Mouse (Mus musculus): ENCODE results near the gene Gpr22.

The Gpr22 gene

GRCm38 (mm10) chr12:31713600-31713999 lies at the start of gene Gpr22:
Gene Gpr22 (minus strand): TSS chr12:31713947.
- peak; percentile 78 to 81 for DNase-seq (ENCODE audit: low spot score in 2 of 2)

- peak; percentile 44 to 63 for DNase-seq (ENCODE audit: low spot score in 2 of 2)
Observed at GRCm38 (mm10) chr12:31755885-31756755, 42.4 kb upstream of the Gpr22 start.

- no peak for DNase-seq (ENCODE audit: low spot score in 2 of 2)
Observed at GRCm38 (mm10) chr12:31754465-31754864, 40.7 kb upstream of the Gpr22 start.

GRCm38 (mm10) chr12:31749846-31750245 lies 36.1 kb upstream of the Gpr22 start:
- DNase-seq (ENCODE audit: low spot score in 2 of 2) = no peak

GRCm38 (mm10) chr12:31747301-31747700 lies 33.6 kb upstream of the Gpr22 start:
- DNase-seq (ENCODE audit: low spot score in 2 of 2) = no peak

- peak; percentile 47 to 61 for DNase-seq (ENCODE audit: low spot score in 2 of 2)
Observed at GRCm38 (mm10) chr12:31734616-31735015, 20.9 kb upstream of the Gpr22 start.

GRCm38 (mm10) chr12:31730126-31730525 lies 16.4 kb upstream of the Gpr22 start:
- DNase-seq (ENCODE audit: low spot score in 2 of 2) = peak; percentile 64 to 65

GRCm38 (mm10) chr12:31726707-31727106 lies 13.0 kb upstream of the Gpr22 start:
- no peak for DNase-seq (ENCODE audit: low spot score in 2 of 2)

GRCm38 (mm10) chr12:31725511-31726275 lies 11.9 kb upstream of the Gpr22 start:
- DNase-seq (ENCODE audit: low spot score in 2 of 2) = no peak

GRCm38 (mm10) chr12:31724576-31724975 lies 10.8 kb upstream of the Gpr22 start:
- DNase-seq (ENCODE audit: low spot score in 2 of 2) = no peak

- DNase-seq (ENCODE audit: low spot score in 2 of 2) = no peak
Observed at GRCm38 (mm10) chr12:31719586-31720275, 6.0 kb upstream of the Gpr22 start.

GRCm38 (mm10) chr12:31714070-31714469 lies 323 bp upstream of the Gpr22 start:
- no peak for DNase-seq (ENCODE audit: low spot score in 2 of 2)

- DNase-seq (ENCODE audit: low spot score in 2 of 2) = no peak
Observed at GRCm38 (mm10) chr12:31712727-31713126, 1.0 kb downstream of the Gpr22 start.

- DNase-seq (ENCODE audit: low spot score in 2 of 2) = no peak
Observed at GRCm38 (mm10) chr12:31712233-31712632, 1.5 kb downstream of the Gpr22 start.

GRCm38 (mm10) chr12:31709665-31710064 lies 4.1 kb downstream of the Gpr22 start:
- peak; percentile 26 to 45 for DNase-seq (ENCODE audit: low spot score in 2 of 2)

GRCm38 (mm10) chr12:31707531-31707930 lies 6.2 kb downstream of the Gpr22 start:
- DNase-seq (ENCODE audit: low spot score in 2 of 2) = no peak

- DNase-seq (ENCODE audit: low spot score in 2 of 2) = no peak
Observed at GRCm38 (mm10) chr12:31706168-31706567, 7.6 kb downstream of the Gpr22 start.

GRCm38 (mm10) chr12:31703904-31704303 lies 9.8 kb downstream of the Gpr22 start:
- DNase-seq (ENCODE audit: low spot score in 2 of 2) = no peak

GRCm38 (mm10) chr12:31701411-31701810 lies 12.3 kb downstream of the Gpr22 start:
- DNase-seq (ENCODE audit: low spot score in 2 of 2) = no peak

GRCm38 (mm10) chr12:31700623-31701347 lies 13.0 kb downstream of the Gpr22 start:
- no peak for DNase-seq (ENCODE audit: low spot score in 2 of 2)

- no peak for DNase-seq (ENCODE audit: low spot score in 2 of 2)
Observed at GRCm38 (mm10) chr12:31693278-31693677, 20.5 kb downstream of the Gpr22 start.
